Mouse (Mus musculus) urinary bladder, postnatal 36 days (tissue): ENCODE data around the gene Gli1.
"Not testable (repeated sequence)": the region's sequence is repeated elsewhere in the genome, so short reads cannot be mapped to it uniquely, and the experiment has no call there.

Experiments
- DNase-seq, 2 experiments: peaks; one replicate each; pipeline ENCODE4 v3.0.0; 2022; ENCODE audit warnings: low spot score in 2 of 2, mixed read lengths in 1 of 2

The Gli1 gene

DNA sequence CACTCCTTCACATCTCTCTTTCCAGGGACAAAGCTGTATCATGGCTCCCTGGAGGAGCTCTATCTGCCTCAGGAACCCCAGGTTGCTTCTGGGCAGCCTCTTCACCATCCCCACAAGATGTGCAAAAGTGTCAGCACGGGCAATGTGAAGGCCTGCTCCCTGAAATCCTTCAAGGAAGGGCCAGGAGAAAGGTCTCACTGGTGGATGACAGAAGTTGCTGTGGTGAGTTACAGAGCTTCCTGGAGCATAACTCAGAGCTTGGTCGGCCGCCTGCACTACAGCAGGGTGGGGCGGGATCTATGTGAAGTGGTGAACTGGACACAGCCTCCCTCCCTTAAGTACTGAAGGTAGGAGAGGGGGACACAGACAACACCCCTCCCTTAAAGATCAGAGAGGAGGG is 19.1 kb downstream of the Gli1 start:
- DNase-seq, result no peak

DNA sequence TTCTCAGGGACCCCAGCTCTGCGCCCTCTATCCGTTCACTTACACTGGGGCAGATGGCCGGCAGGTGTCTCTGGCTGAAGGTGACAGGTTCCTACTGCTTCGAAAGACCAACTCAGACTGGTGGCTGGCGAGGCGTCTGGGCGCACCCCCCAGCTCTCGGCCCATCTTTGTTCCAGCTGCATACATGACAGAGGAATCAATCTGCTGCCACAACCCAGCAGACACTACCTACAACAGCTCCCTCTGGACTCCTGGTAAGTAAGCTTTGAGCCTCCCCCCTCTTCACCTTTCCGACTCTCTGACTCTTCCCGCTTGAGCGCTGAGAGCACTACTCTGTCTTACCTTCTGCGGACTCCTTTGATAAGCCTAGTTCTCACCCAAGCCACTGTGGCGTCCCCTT is 19.6 kb downstream of the Gli1 start:
- DNase-seq, result no peak

DNA sequence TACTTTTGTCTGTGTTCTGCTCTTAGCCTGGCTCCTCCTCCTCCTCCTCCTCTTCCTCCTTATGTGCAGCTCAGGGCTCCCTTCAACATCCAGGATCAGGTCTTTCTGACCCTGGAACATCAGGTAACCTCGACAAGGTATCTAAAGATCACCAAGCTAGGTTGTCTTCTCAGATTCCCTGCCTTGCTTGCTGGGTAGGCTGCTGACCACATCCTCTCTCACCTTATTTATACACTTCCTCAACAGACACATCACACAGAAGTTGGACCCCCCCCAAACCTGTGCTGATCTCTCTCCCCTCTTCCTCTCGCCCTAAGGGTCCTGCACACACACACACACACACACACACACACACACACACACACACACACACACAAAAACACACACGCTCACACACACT is 20.2 kb downstream of the Gli1 start, which contains the start of gene Arhgap9:
Gene Arhgap9 (plus strand): TSS at position 344 of the 400 bp plus-strand sequence.
- no peak for DNase-seq

DNA sequence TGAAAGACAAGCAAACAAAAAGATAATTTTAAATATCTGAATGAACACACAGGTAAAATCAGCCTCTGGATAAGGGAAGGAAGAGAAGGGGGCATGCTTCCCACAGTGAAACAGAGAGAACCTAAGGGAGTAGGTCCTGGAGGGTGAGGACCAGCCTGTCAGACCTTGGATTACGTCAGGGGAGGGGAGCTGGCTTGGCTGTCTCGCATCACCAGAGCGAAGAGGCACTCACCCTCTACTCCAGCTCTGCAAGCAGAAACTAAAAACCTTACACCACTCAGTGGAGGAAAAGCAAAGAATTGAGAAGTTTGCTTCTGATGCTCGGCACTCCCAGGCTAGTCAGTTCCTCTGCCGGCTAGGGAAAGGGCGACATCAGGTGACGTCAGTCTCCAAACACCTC is 21.8 kb downstream of the Gli1 start:
- DNase-seq, result no peak

DNA sequence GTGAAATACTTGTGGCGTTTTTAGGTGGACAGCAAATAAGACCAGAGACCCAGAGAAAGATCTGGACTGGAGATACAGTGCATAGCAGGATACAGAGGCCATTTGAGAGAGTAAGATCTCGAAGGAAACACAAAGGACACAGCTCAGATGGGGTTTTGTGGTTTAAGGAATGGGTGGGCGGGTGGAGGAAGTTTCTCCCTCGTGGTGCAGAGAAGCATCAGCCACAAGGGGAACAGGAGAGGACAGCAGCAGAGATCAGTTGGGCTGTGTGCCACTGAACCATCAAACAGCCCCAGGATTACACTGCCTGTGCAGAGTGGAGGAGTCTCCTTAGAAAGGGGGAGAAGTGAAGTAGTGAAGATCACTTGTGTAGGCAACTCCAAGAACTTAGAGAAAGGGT is 23.8 kb downstream of the Gli1 start:
- no peak for DNase-seq

DNA sequence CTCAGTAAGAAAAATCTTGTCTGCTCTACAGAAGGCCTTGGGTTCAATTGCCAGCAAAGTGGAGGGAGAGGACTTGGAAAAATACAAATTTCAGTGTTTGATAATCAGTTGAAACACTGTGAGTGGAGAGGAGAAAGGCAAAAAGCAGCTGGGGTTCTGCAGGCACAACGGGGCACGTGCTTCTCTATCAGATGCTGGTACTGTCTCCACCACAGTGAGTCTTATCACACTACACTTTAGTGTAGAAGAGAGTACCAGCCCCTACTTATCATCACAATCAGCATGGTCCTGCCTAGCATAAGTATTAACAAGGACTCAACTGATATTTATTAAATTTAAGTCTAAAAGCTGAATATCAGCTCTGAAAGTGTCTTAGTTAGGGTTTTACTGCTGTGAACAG is 24.5 kb downstream of the Gli1 start:
- no peak for DNase-seq

DNA sequence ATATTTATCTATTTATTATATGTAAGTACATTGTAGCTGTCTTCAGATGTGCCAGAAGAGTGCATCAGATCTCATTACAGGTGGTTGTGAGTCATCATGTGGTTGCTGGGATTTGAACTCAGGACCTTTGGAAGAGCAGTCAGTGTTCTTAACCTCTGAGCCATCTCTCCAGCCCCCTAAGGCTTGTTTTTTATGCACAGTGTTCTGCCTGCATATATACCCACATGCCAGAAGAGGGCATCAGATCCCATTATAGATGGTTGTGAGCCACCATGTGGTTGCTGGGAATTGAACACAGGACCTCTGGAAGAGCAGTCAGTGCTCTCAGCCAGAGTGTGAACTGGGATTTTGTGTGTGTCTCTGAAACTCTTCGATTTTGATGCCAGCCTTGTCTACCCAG is 26.8 kb downstream of the Gli1 start:
- not testable (repeated sequence) for DNase-seq

DNA sequence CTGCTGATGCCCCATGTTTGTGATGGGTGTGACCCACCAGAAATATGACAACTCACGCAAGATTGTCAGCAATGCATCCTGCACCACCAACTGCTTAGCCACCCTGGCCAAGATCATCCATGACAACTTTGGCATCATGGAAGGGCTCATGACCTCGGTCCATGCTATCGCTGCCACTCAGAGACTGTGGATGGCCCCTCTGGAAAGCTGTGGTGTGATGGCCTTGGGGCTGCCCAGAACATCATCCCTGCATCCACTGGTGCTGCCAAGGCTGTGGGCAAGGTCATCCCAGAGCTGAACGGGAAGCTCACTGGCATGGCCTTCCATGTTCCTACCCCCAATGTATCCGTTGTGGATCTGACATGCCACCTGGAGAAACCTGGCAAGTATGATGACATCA is 28.3 kb downstream of the Gli1 start:
- not testable (repeated sequence) for DNase-seq

DNA sequence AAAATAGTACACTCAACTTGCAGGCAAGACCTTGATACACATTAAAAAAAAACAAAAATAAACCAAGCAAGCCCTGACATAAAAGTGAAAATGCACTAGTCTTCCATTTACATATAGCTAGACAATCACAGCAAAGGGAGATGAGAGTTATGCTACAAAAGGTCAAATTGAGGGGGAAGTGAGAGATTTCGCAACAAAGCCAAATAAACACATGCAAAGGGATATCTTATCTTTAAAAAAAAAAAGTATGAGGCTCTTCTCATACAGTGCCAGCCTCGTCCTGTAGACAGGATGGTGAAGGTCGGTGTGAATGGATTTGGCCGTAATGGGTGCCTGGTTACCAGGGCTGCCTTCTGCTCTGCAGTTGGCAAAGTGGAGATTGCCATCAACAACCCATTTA is 28.9 kb downstream of the Gli1 start:
- DNase-seq, result no peak

DNA sequence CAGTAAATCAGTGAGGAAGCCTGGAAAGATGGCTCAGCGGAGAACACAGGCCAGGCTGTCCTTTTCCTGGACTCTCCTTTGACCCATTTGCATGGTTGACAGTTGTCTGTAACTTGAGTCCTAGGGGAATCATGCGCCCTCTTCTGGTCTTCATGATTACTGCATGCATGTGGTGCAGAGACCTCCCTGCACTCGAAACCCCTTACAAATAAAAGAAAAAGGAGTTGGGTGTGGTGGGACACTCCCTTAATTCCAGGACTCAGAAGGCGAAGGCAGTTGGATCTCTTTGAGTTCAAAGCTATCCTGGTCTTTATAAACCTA is 29.5 kb downstream of the Gli1 start:
- peak; percentile 69 to 76 for DNase-seq

DNA sequence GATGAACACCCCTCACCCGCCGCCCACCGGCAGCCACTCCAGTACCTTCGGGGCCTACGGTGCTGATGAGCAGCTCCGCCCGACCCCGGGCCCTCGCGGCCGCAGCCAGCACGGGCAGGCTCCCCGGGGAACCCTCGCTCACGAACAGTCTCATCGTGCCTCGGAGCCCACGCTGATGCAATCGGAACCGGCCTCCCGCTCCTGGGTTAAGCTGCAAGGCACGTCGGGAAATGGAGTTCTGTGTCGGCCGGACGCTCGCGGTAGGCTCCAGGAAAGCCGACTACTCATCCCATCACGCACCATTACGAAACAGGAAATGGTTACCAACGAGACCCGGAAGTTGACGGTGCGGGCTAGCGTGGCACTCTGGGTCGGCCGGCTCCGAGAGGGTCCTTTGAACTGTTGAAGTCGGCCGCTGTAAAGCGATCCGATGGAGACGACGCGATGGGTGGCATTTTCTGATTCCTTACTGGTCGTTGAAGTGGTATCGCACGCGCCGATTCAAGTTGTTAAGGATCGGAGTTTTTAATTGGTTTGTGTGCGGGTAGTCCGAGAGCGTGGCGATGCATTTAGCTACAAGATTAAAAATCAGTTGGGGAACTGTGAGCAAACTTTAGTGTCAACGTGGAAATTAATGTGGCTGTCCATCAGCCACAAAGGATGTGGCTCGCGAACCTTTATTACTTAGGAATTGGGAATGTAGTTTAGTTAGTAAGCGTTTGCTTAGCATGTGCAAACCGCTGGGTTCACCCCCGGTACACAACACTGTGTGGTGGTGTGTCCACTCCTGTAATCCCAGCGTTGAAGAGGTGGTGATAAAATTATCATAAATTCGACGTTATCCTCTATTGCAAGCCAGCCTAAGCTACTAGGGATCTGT is 30.1 kb downstream of the Gli1 start, which contains the start of gene Mars:
Gene Mars (minus strand): TSS at position 311 of the 880 bp plus-strand sequence.
- DNase-seq, result peak; percentile 92 to 93

DNA sequence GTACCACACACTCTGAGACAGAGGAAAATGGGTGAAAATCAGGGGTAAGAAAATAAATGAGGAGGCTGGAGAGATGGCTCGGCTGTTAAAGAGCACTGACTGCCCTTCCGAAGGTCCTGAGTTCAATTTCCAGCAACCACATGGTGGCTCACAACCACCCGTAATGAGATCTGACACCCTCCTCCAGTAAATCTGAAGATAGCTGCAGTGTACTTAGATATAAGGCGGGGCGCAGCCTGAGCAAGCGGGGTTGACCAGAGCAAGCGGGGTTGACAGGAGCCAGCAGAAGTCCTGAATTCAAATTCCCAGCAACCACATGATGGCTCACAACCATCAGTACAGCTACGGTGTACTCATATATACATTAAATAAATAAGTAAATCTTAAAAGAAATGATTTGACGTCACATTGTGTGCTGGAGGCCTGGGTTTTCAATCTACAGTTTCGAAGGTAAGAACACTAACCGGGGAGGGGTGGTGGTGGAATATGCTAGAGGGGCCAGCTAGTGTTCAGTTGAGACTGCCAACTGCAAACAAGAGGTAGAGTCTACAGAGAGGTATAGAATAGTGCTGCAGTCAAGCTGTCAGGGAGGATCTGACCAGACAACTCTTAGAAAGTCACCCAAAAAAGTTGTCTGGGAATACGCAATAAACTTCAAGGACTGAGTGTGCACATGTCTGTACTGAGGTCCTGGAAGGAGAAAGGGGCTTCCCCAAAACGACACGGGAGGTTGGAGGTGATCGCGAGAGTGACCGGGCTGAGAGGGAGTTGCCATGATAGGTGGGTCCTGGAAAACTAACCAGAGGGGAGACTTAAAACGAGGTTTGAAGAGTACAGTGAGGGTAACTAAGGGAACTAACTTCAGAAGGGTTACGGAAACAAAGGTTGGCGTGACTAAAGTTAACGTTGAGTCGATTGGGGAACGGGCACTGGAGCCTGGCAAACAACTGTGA is 31.0 kb downstream of the Gli1 start:
- DNase-seq, result no peak

DNA sequence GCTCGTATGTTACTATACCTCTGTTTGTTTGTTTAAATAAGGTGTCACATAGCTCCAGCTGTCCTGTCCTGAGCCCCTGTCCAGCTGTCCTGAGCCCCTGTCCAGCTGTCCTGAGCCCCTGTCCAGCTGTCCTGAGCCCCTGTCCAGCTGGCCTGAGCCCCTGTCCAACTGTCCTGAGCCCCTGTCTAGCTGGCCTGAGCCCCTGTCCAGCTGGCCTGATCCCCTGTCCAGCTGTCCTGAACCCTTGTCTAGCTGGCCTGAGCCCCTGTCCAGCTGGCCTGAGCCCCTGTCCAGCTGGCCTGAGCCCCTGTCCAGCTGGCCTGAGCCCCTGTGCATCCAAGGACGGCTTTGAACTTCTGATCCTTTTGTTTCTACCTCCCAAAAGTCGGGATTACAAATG is 32.6 kb downstream of the Gli1 start:
- not testable (repeated sequence) for DNase-seq

DNA sequence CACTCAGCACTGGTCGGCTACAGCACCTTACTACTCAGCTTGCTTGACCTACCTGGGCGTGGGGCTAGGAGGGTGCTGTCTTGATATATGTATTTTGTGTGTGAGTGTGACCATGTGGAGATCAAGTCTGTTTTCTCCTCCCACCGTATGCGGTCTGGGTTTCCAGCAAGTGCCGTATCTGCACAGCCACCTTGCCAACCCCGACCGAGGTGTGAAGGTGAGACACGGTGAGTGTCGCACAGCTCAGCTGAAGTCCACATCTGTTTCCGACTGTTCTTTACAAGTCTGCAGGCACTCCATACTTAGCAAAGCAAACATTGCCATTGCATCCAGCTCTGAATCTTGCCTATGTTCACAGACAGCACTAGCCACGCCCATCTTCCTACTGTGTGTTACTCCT is 38.6 kb downstream of the Gli1 start:
- DNase-seq, result no peak

DNA sequence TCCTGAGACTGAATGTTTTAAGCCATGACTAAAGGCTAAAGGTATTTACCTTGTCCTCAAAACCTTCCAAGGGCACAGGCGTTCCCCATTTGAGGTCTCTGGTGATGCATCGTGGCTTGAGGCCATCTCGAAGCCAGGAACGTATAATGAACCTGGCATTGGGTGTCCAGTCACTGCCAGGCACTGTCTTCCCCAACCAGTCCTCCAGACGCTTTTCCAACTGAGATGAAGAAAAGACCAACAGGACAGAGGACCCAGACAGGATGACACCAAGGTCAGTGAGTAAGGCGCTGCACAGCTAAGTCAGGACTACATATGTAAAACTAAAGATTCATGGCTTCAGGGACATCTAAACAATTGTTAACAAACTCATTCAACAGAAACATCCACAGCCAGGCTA is 41.4 kb downstream of the Gli1 start:
- no peak for DNase-seq

DNA sequence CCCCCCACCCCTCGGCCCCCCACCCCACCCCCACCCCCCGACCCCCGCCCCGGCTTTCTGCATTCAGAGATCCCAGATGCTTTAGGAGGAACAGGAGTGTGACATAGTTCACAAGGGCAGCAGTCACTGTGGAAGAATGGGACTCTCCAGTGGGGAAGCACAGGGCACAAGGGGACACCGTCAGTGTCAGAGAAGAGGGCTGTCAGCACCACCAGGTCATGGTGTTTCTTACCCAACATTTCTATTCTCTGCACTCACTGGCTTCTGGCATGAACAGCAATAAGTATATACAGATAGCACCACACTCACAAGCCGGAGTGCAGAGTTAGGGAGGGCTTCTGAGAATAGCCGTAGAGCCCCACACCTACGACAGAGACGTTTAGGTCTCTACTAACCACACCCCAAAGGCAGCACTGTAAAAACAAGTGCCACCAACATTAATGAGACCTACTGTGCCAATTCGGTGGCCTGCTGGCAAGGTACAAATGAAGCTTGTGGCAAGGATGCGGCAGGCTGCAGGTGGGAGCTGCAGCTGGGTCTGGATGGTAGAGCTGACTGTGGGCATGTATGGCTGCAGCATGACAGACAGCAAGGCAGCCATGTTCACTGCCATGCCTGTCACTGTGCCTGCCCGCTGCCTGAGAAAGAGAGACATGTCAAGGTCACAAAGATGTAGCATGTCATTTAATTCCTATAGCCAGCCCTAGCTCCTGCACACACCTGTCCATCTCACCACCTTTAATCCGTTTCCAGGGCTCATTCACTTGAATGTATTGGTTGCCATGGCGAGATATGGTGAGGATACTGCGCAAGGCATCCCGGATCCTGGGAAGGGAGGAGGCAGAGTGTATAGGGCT is 44.5 kb downstream of the Gli1 start:
- DNase-seq, result no peak

DNA sequence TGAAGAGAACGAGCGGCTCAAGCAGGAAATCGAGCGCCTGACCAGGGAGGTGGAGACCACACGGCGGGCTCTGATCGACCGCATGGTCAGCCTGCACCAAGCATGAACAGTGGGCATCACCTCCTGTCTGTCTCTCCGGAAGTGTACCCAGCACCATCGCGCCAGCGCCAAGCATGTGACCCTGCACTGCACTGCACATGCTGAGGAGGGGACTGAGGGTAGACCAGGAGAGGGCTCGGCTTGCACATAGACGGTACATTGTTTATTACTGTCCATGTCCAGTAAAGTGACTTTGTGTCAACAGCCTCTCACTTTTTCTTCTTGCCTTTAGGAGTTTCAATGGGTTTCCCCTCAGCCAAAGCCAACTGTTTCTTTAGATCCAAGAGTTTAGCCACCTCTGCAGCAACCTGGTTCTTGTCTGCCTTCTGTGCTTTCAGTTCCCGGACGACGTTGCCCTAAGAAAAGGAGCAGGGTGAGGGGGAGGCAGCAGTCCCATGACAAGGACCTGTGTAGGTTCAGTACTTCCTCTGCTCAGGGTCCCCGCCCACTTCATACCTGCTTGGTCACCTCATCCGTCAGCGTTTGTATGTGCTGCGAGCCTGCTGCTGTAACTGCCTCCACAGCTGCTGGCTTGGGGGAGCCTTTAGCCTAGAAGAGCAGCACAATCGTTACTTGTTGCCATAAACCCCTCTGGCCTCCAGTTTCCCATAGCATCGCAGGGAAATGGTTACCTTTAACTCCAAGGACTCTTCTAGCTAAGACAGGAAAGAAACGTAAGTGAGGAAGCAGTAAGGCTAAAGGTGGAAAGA is 45.6 kb downstream of the Gli1 start:
- DNase-seq, result no peak

DNA sequence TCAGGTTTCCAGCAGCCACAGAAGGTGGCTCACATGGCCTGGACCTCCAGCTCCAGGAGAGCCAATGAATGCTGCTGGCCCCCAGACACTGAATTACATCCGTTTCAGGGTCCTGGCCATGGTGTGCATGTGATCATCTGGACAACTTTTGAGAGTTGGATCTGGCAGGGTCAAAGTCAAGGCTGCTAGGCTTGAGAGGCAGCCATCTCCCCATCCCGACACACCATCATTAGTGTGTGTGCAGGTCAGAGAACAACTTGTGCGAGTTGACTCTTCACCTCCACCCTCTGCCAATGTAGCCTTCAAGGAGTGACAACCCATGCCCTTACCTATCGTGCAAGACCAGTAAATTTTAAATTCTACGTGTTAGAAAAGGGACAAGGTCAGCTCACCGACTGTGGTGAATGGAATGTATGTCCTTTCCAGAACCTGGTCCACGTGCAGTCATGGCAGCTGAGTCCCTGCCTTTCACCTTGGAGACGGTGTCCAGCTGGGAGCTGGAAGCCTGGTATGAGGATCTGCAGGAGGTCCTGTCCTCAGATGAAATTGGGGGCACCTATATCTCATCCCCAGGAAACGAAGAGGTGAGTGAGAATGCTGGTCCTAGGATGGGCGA is 46.8 kb downstream of the Gli1 start:
- DNase-seq, result no peak

DNA sequence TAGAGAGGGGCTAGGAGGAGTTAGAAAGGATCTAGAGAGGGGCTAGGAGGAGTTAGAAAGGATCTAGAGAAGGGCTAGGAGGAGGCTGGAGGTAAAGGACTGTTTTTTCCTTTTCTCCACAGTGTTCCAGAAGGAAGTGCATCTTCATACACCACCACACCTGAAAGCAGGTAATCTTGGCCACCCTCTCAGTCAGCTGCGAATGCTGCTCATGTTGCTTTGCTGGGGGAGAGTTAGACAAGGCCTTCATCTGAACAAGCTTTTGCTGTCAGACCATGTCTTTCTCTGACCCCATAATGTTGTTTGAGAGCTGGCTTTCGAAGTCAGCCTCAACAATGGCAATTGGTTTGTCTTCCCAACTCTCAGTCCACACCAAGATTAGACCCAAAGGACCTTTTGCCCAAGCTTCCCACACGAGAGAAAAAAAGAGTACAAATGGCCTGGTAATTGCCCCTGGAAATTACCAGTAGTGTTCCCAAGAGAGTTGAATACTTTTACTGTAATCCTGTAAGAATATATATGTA is 48.1 kb downstream of the Gli1 start:
- no peak for DNase-seq

DNA sequence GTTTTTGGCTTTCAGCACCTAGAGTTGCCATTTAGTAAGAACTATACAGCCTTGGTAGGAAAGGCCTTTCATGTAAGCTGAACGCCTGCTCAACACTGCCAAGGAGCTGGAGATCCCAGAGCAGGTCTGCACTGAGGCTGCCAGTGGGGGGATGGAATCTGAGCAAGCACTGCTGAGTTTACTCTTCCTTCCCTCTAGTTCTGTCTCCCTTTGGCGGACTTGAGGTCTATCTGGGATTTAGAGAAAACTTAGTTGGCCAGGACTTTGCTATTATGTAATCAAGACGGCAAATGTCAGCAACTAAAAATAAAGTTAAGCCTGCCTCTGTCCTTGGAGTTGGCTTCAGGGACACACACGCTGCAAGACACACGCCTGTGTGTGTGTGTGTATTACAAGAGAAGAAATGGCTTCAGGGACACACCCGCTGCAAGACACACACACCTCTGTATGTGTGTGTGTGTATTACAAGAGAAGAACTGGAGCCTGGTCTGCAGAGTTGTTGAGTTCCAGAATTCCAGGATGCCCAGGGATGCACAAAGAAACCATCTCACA is 48.7 kb downstream of the Gli1 start:
- DNase-seq, result peak in 1 of 2 experiments; percentile 57
